Mouse (Mus musculus) hindbrain, embryonic 16.5 days (tissue): ENCODE data around the gene Ogfod1. TPM values are rescaled to one million over a fixed set of nuclear protein-coding genes. Genes with fewer than 3 reads are reported as not detected.

ENCODE experiments used
- ATAC-seq: fragments of 200-750 bp; cut with Nextera tagmentation; 2 replicates; pipeline ENCODE4 v1.8.0; 2017; ENCODE audit warnings: moderate TSS enrichment, moderate library complexity
- H3K27ac ChIP-seq: fragments of 300-500 bp; sonication (generic); 2 replicates; pipeline ENCODE4 v1.5.1; 2014; ENCODE audit warnings: low read depth, mild to moderate bottlenecking, control low read depth, low read length, moderate library complexity
- H3K27me3 ChIP-seq: fragments of 300-500 bp; sonication (generic); replicated peaks from 2 replicates; pipeline ENCODE4 v1.6.1; 2014; ENCODE audit warnings: low read length; ENCODE audit not compliant: control insufficient read depth, insufficient read depth
- H3K36me3 ChIP-seq: fragments of 300-500 bp; sonication (generic); 2 replicates; pipeline ENCODE4 v1.6.1; 2014; ENCODE audit warnings: mild to moderate bottlenecking, low read length, moderate library complexity, mixed read lengths; ENCODE audit not compliant: control insufficient read depth, insufficient read depth
- H3K4me1 ChIP-seq: fragments of 300-500 bp; sonication (generic); 2 replicates; pipeline ENCODE4 v1.6.1; 2014; ENCODE audit warnings: low read depth, low read length; ENCODE audit not compliant: control insufficient read depth, insufficient read depth
- H3K4me2 ChIP-seq: fragments of 300-500 bp; sonication (generic); 2 replicates; pipeline ENCODE4 v1.6.1; 2014; ENCODE audit warnings: mild to moderate bottlenecking, low read length, control low read depth, moderate library complexity
- H3K4me3 ChIP-seq: fragments of 300-500 bp; sonication (generic); 2 replicates; pipeline ENCODE4 v1.5.1; 2014; ENCODE audit warnings: mild to moderate bottlenecking, low read length, control low read depth, moderate library complexity
- H3K9ac ChIP-seq: fragments of 300-500 bp; sonication (generic); 2 replicates; pipeline ENCODE4 v1.6.1; 2014; ENCODE audit warnings: low read depth, mild to moderate bottlenecking, control low read depth, low read length, moderate library complexity
- H3K9me3 ChIP-seq: fragments of 300-500 bp; sonication (generic); 2 replicates; pipeline ENCODE4 v1.6.1; 2014; ENCODE audit warnings: mild to moderate bottlenecking, low read length, moderate library complexity; ENCODE audit not compliant: control insufficient read depth
- WGBS: fragments of 180-500 bp; shearing (Covaris S2); extraction: QIAGEN DNeasy Blood & Tissue Kit; methylation state at CpG from one replicate; pipeline ENCODE4 v1.1.7; 2014; 5-methylcytosine and 5-hydroxymethylcytosine counted together
- polyA plus RNA-seq: library from polyadenylated mRNA; unstranded; fragments of >200 nt; fragmentation: Nextera tagmentation; extraction: Ambion mirVana; gene quantifications from 2 replicates; pipeline ENCODE4 v1.2.1, GENCODE M21; 2015

Ogfod1 gene
- polyA plus RNA-seq, 1 experiment from 2014 or later, result 16.2 TPM

- peaks cover 9% of the 10 kb centered on the region for H3K4me1 ChIP-seq
- H3K4me3 ChIP-seq, result peak within 1 kb of the TSS; percentile 55
- under 1% methylated on average over 61 of the region's 61 CpGs for WGBS
- H3K9ac ChIP-seq, result peak within 1 kb of the TSS; percentile 72
- H3K27me3 ChIP-seq, result no peaks in the 10 kb centered on the region
- peak; percentile 99 for ATAC-seq
- no peaks in the 10 kb centered on the region for H3K36me3 ChIP-seq
- H3K27ac ChIP-seq, result peak within 1 kb of the TSS; percentile 95
- peak within 1 kb of the TSS; percentile 76 for H3K4me2 ChIP-seq
- H3K9me3 ChIP-seq, result no peaks in the 10 kb centered on the region
Measured at GRCm38 (mm10) chr8:94098081-94098974, 61.3 kb downstream of the Ogfod1 start, which contains the start of gene Bbs2. TSS of gene Bbs2 (minus strand) at chr8:94098928.

GRCm38 (mm10) chr8:94098996-94099395 lies 62.0 kb downstream of the Ogfod1 start:
- Histone ChIP-seq H3K4me1 (peaks cover 9% of the 10 kb centered on the region), H3K27ac (peak overlapping the region; percentile 95), H3K9ac (peak overlapping the region; percentile 72), H3K36me3 (no peaks in the 10 kb centered on the region), H3K27me3 (no peaks in the 10 kb centered on the region), H3K4me3 (peak overlapping the region; percentile 55), H3K4me2 (peak overlapping the region; percentile 76), H3K9me3 (no peaks in the 10 kb centered on the region)
- no peak for ATAC-seq
- WGBS, result 31% methylated on average over 4 of the region's 4 CpGs

GRCm38 (mm10) chr8:94104146-94104545 lies 67.1 kb downstream of the Ogfod1 start:
- 51% methylated on average over 5 of the region's 5 CpGs for WGBS
- Histone ChIP-seq H3K9me3 (no peaks in the 10 kb centered on the region), H3K27me3 (no peaks in the 10 kb centered on the region), H3K27ac (no peak overlapping the region), H3K9ac (no peak overlapping the region), H3K36me3 (no peaks in the 10 kb centered on the region), H3K4me2 (no peak overlapping the region), H3K4me1 (no peaks in the 10 kb centered on the region), H3K4me3 (no peak overlapping the region)
- ATAC-seq, result no peak

DNA sequence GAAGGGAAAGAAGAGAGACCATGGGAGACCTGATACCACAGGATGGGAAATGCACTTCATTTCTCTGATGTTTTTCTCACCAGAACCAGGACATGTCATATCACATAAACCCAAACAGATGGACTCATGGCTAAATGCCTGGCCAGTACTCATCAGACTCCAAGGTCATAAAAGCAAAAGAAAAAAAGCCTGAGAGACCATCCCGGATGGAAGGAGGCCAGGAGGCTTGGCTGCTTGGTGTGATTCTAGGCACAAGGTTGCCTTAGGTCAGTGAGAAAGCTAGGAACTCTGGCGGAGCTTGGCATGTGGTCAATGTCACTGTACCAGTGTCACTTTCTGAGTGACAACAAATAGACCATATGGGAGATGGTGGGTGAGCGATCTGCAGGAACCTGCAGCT lies 70.9 kb downstream of the Ogfod1 start:
- no peak overlapping the region for H3K27ac ChIP-seq
- no peaks in the 10 kb centered on the region for H3K36me3 ChIP-seq
- no peaks in the 10 kb centered on the region for H3K9me3 ChIP-seq
- H3K4me1 ChIP-seq, result no peaks in the 10 kb centered on the region
- no peak for ATAC-seq
- no peak overlapping the region for H3K4me2 ChIP-seq
- no peak overlapping the region for H3K4me3 ChIP-seq
- WGBS, result 79% methylated on average over 3 of the region's 3 CpGs
- no peak overlapping the region for H3K9ac ChIP-seq
- H3K27me3 ChIP-seq, result no peaks in the 10 kb centered on the region

- Histone ChIP-seq H3K9ac (no peak overlapping the region), H3K4me2 (no peak overlapping the region), H3K36me3 (no peaks in the 10 kb centered on the region), H3K4me3 (no peak overlapping the region), H3K27ac (no peak overlapping the region), H3K9me3 (no peaks in the 10 kb centered on the region), H3K4me1 (no peaks in the 10 kb centered on the region), H3K27me3 (no peaks in the 10 kb centered on the region)
- ATAC-seq, result no peak
- 57% methylated on average over 6 of the region's 6 CpGs for WGBS
Measured at GRCm38 (mm10) chr8:94109396-94109795, 72.4 kb downstream of the Ogfod1 start.

DNA sequence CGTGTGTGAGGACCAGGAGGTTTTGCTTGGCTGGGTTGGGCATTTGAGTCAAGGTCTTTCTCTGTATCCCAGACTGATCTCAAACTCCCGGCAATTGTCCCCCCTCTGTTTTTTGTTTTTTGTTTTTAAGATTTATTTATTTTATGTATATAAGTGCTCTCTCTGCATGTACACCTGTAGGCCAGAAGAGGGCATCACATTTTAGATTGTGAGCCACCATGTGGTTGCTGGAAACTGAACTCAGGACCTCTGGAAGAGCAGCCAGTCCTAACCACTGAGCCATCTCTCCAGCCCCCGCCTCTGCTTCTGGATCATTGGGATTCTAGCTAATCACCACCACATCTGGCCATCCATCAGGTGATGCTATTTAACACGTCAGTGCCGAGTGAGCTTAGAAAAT lies 72.8 kb downstream of the Ogfod1 start:
- Histone ChIP-seq H3K27me3 (no peaks in the 10 kb centered on the region), H3K36me3 (no peaks in the 10 kb centered on the region), H3K9ac (no peak overlapping the region), H3K4me1 (no peaks in the 10 kb centered on the region), H3K9me3 (no peaks in the 10 kb centered on the region), H3K4me3 (no peak overlapping the region), H3K4me2 (no peak overlapping the region), H3K27ac (no peak overlapping the region)
- 68% methylated on average over 5 of the region's 5 CpGs for WGBS
- no peak for ATAC-seq

DNA sequence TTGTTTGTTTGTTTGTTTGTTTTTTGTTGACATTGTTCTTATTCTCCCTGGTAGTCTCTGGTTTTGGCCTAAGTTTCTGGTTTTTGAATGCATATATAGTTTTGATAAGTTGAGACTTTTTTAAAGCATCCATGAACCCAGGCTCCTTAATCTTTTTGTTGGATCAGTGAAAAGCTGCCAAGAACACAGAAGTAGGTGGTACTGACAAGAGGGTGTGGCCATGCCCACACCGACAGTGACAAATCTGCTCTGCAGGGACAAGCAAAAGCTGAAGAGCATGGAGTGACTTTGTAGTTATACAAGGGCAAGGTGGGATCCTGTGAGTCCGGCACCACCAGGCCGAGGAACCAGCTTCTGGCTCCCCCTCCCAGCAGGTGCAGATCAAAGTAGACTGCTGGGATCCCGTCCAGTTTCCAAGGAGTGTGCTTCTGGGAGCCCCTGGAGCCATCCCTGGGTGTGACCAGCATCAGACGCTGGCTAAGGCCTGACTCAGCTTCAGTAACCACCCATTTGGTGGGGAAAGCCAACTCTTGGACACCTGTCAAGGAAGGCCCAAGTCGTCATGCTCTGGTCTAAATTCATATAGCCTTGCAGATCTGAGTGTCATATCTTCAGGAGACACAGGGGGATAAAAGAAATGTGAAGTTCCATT lies 73.7 kb downstream of the Ogfod1 start:
- Histone ChIP-seq H3K36me3 (no peaks in the 10 kb centered on the region), H3K27ac (no peak overlapping the region), H3K4me2 (no peak overlapping the region), H3K4me1 (no peaks in the 10 kb centered on the region), H3K9ac (no peak overlapping the region), H3K27me3 (no peaks in the 10 kb centered on the region), H3K4me3 (no peak overlapping the region), H3K9me3 (no peaks in the 10 kb centered on the region)
- ATAC-seq, result no peak
- 53% methylated on average over 6 of the region's 6 CpGs for WGBS

GRCm38 (mm10) chr8:94113435-94113834 lies 76.4 kb downstream of the Ogfod1 start:
- H3K27me3 ChIP-seq, result no peaks in the 10 kb centered on the region
- no peak overlapping the region for H3K27ac ChIP-seq
- no peaks in the 10 kb centered on the region for H3K36me3 ChIP-seq
- H3K4me3 ChIP-seq, result no peak overlapping the region
- ATAC-seq, result no peak
- no peak overlapping the region for H3K4me2 ChIP-seq
- H3K9me3 ChIP-seq, result no peaks in the 10 kb centered on the region
- H3K4me1 ChIP-seq, result no peaks in the 10 kb centered on the region
- H3K9ac ChIP-seq, result no peak overlapping the region
- 44% methylated on average over 1 of the region's 1 CpGs for WGBS

DNA sequence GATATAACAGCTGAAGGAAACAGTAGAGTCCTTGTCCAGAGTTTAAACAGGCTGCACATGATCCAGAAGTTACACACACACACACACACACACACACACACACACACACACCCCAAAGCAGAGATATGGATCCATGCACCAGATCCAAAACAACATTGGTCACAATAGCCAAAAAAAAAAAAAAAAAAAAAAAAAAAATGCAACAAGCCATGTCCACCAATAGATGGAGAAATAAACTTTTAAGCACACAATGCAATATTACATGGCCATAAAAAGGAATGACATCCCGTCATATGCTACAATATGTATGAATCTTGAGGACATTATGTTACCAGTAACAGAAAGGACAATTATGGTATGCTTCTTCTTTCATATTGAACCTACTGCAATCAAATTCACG lies 77.0 kb downstream of the Ogfod1 start:
- WGBS, result 88% methylated on average over 2 of the region's 2 CpGs
- peaks cover 5% of the 10 kb centered on the region for H3K4me1 ChIP-seq
- H3K9ac ChIP-seq, result no peak overlapping the region
- no peak overlapping the region for H3K4me3 ChIP-seq
- ATAC-seq, result no peak
- no peaks in the 10 kb centered on the region for H3K36me3 ChIP-seq
- no peaks in the 10 kb centered on the region for H3K9me3 ChIP-seq
- H3K4me2 ChIP-seq, result no peak overlapping the region
- H3K27me3 ChIP-seq, result no peaks in the 10 kb centered on the region
- H3K27ac ChIP-seq, result no peak overlapping the region
